Mouse (Mus musculus) lung, embryonic 15.5 days (tissue): ENCODE data around the gene Spry2. TPM values are rescaled to one million over a fixed set of nuclear protein-coding genes. Genes with fewer than 3 reads are reported as not detected.
A peak's percentile ranks its signal among the peaks of the same experiment; 100 is the strongest.

ENCODE experiments used
- ATAC-seq: fragments of 200-750 bp; cut with Nextera tagmentation; 2 replicates; pipeline ENCODE4 v1.8.0; 2017; ENCODE audit warnings: moderate number of reproducible peaks, borderline replicate concordance; ENCODE audit not compliant: low FRiP score, low TSS enrichment; ENCODE audit errors: extremely low read depth
- H3K27ac ChIP-seq: fragments of 300-500 bp; sonication (generic); 2 replicates; pipeline ENCODE4 v1.5.1; 2015; ENCODE audit warnings: moderate library complexity, mild to moderate bottlenecking, inconsistent platforms
- H3K27me3 ChIP-seq: fragments of 300-500 bp; sonication (generic); 2 replicates; pipeline ENCODE4 v1.6.1; 2015; ENCODE audit warnings: inconsistent platforms
- H3K36me3 ChIP-seq: fragments of 300-500 bp; sonication (generic); 2 replicates; pipeline ENCODE4 v1.6.1; 2015; ENCODE audit warnings: inconsistent platforms
- H3K4me1 ChIP-seq: fragments of 300-500 bp; sonication (generic); 2 replicates; pipeline ENCODE4 v1.6.1; 2015; ENCODE audit warnings: inconsistent platforms
- H3K4me2 ChIP-seq: fragments of 300-500 bp; sonication (generic); 2 replicates; pipeline ENCODE4 v1.6.1; 2015; ENCODE audit warnings: inconsistent platforms, mild to moderate bottlenecking, moderate library complexity
- H3K4me3 ChIP-seq: fragments of 300-500 bp; sonication (generic); 2 replicates; pipeline ENCODE4 v1.5.1; 2015; ENCODE audit warnings: mild to moderate bottlenecking, inconsistent platforms
- H3K9ac ChIP-seq: fragments of 300-500 bp; sonication (generic); 2 replicates; pipeline ENCODE4 v1.6.1; 2015; ENCODE audit warnings: inconsistent platforms
- H3K9me3 ChIP-seq: fragments of 300-500 bp; sonication (generic); 2 replicates; pipeline ENCODE4 v1.6.1; 2016; ENCODE audit warnings: inconsistent platforms
- WGBS: fragments of 180-500 bp; shearing (Covaris S2); methylation state at CpG from one replicate; pipeline ENCODE4 v1.1.7; 2015; 5-methylcytosine and 5-hydroxymethylcytosine counted together
- polyA plus RNA-seq: library from polyadenylated mRNA; unstranded; fragments of >200 nt; fragmentation: Nextera tagmentation; extraction: Ambion mirVana; gene quantifications from 2 replicates; pipeline ENCODE4 v1.2.1, GENCODE M21; 2015

The Spry2 gene
- polyA plus RNA-seq, 1 experiment from 2014 or later, result 43.9 TPM

DNA sequence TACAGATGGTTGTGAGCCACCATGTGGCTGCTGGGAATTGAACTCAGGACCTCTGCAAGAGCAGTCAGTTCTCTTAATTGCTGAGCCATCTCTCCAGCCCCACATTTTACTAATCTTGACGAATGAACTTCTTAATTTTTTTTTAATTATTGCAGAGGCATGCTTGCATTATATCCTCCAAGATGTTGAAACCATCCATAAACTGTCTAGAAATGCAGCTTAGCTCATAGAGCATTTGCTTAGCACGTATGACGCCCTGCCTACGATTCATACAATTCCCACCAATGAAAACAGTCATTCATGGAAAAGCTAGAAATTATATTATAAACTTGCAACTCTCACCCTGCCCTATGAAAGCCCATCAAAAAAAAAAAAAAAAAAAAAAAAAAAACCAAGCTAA lies 8.9 kb upstream of the Spry2 start:
- H3K27ac ChIP-seq, result no peak overlapping the region
- no peak overlapping the region for H3K4me2 ChIP-seq
- WGBS, result 95% methylated on average over 4 of the region's 4 CpGs
- H3K9me3 ChIP-seq, result no peaks in the 10 kb centered on the region
- no peaks in the 10 kb centered on the region for H3K36me3 ChIP-seq
- no peaks in the 10 kb centered on the region for H3K27me3 ChIP-seq
- H3K9ac ChIP-seq, result no peak overlapping the region
- no peak overlapping the region for H3K4me3 ChIP-seq
- ATAC-seq, result no peak
- no peaks in the 10 kb centered on the region for H3K4me1 ChIP-seq

DNA sequence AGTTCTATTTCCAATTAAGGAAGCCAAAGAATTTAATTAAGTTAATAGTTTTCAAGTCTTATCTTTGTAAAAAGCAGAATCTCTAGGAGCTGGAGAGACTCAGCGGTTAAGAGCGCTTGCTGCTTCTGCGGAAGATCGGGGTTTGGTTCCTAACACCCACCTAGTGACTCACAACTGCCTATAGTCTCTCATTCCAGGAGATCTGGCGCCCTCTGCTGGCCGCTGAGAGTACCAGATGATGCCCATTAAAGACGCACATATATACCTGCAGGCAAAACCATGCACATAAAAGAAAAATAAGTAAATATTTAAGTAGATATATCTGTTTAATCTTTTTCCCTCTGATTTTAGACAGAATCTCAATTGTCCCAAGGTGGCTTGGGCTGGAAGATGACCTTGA lies 6.2 kb upstream of the Spry2 start:
- no peak for ATAC-seq
- Histone ChIP-seq H3K27ac (no peak overlapping the region), H3K4me1 (peaks cover 4% of the 10 kb centered on the region; the same call in 1 of the 2 replicates), H3K27me3 (no peaks in the 10 kb centered on the region), H3K9ac (no peak overlapping the region), H3K36me3 (no peaks in the 10 kb centered on the region), H3K9me3 (no peaks in the 10 kb centered on the region), H3K4me3 (no peak overlapping the region), H3K4me2 (no peak overlapping the region)
- WGBS, result 87% methylated on average over 7 of the region's 7 CpGs

DNA sequence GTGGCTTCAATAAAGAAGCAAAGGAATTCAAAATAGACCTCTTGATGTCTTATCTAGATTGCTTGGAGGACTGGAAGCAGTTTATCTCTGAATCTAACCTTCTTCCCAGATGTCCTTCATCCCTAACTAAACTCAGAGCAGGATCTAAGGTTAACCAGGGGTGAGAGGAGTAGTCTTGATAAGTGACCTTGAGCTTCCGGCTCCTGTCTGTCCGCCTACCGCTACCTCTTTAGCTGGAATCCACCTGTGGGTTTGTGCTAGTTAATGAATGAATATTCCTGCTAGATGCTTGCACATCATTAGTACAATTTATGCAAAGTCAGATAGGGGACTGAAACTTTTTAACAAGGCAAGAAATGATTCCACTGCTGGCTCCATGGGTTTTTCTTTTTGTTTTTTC lies 4.2 kb upstream of the Spry2 start:
- Histone ChIP-seq H3K4me3 (no peak overlapping the region), H3K36me3 (no peaks in the 10 kb centered on the region), H3K4me2 (no peak overlapping the region), H3K4me1 (peaks cover 4% of the 10 kb centered on the region; the same call in 1 of the 2 replicates), H3K9ac (no peak overlapping the region), H3K27ac (no peak overlapping the region), H3K9me3 (no peaks in the 10 kb centered on the region), H3K27me3 (no peaks in the 10 kb centered on the region)
- 65% methylated on average over 3 of the region's 3 CpGs for WGBS
- no peak for ATAC-seq

DNA sequence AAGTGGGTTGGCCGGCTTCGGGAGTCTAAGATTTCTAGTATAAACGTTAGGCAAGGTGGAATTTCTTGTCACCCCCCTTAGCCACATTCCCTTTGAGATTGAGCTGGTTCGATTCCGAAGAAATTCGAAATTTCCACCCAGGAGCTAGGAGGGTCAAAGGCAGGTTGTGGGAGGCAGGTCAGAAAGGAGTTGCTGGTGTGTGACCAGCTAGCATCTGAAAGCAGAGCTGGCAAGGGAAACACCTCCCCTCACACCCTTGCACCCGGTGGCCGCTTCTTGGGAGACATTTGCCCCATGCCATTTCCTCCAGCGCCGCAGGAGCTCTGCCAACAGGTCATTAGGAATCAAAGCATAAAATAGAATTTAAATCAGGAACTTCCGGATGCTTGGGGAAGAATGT lies 2.5 kb upstream of the Spry2 start:
- Histone ChIP-seq H3K36me3 (no peaks in the 10 kb centered on the region), H3K27me3 (no peaks in the 10 kb centered on the region), H3K27ac (peak overlapping the region; percentile 98), H3K4me1 (peaks cover 4% of the 10 kb centered on the region; the same call in 1 of the 2 replicates), H3K9me3 (no peaks in the 10 kb centered on the region), H3K4me3 (peak overlapping the region; percentile 68), H3K9ac (peak overlapping the region; percentile 56), H3K4me2 (peak overlapping the region; percentile 93)
- no peak for ATAC-seq
- WGBS, result 3% methylated on average over 11 of the region's 11 CpGs

DNA sequence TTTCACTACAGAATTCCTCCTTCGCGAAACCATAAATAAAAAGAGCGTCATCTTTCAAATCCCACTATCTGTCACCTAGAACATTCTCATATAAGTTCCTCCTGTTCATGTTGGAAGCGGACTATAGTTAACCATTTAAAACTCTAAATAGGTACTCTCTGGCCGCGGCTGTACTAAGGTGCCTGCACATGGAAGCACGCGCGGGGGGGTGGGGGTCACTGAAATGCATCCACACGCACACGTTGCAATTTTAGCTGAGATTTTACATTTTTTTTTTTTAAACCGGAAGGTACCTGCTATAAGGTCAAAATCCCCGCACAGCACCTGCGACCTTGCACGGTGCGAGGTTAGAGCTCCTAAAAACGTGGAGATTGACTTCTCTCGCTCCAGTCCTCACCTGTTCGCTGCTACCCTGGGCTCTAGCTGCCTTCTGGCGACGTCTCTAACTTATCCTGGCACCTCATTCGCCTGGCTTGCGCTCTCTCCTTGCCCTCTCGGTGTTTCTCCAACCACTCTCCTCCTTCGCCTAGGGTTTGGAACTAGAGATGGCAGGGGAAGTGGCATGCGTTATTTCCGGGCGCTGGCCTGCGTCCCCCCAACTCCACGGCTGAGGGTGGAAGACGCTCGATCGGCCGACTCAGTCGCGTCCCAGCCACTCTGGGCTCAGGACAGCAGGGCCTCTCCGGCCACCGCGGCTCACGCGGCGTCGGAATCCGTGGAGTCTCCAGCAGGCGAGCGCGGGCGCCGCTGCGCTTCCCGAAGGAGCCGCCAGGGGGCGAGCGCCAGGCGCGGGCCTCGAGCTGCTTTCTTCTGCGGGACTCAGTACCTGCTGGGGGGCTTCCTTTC lies 1.9 kb upstream of the Spry2 start:
- WGBS, result under 1% methylated on average over 58 of the region's 58 CpGs
- ATAC-seq, result peak; percentile 20
- Histone ChIP-seq H3K4me1 (peaks cover 7% of the 10 kb centered on the region), H3K9me3 (no peaks in the 10 kb centered on the region), H3K4me2 (peak overlapping the region; percentile 93), H3K27ac (peak overlapping the region; percentile 98), H3K9ac (peak overlapping the region; percentile 56), H3K4me3 (peak overlapping the region; percentile 68), H3K27me3 (no peaks in the 10 kb centered on the region), H3K36me3 (no peaks in the 10 kb centered on the region)

DNA sequence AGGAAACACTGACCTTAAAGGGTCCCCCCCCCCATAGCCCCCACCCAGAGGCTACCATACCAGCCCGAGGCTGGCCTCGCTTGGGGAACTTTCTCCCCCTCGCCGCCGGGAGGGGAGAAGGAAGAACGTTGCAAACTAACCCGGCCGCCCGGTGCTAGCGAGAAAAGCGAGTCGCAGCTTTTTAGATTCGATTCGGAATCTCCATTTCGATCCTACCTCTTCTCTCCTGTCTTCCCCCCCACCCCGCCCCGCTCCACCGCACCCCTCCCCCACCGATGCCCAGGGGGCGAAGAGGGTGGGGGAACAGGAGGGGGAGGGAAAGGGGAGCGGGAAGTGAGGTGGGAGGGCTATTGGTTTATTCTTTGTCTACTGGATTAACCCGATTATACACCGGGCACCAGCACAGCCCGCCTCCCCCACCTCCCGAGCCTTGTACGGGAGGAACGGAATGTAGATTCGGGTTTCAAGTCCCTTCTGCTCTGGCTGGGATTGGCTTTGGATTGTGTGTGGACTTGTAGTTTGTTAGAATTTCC lies 1.0 kb upstream of the Spry2 start:
- Histone ChIP-seq H3K4me3 (peak overlapping the region; percentile 68), H3K27ac (peak overlapping the region; percentile 98), H3K36me3 (peaks cover 7% of the 10 kb centered on the region; the same call in 1 of the 2 replicates), H3K9me3 (no peaks in the 10 kb centered on the region), H3K9ac (peak overlapping the region; percentile 56), H3K27me3 (no peaks in the 10 kb centered on the region), H3K4me1 (peaks cover 15% of the 10 kb centered on the region), H3K4me2 (peak overlapping the region; percentile 93)
- 1% methylated on average over 21 of the region's 28 CpGs for WGBS
- peak; percentile 25 for ATAC-seq

DNA sequence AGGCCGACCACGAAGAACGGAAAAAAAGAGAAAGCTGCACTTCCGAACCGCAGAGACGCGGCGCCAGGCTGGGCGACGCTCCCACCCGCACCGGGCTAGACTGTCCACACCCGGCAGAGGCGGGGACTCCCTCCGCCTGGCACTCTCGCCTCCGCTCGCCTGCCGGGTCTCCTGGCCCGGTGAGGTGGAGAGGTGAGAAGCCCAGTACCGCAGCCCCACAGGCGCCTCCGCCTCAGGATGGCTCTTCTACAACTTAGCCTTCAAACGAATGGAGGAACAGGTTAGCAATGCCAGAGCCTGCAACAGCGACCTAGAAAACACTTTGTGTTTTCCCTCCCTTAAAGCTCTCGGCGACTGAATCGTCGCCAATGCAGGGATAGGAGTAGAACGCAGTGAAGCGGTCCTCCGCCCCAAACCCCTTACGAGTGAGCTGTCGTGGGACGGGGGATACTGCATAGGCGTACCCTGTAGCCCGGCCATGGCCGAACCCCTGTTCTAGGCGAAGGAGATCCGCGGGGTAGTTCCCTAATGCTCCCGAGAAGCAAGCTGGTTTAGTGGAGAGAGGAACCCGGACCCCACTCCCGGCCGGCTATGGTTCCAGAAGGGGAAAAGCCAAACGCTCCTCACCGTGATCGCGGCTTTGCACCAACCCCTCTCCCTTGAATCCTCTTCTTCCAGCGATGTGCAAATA lies 513 bp downstream of the Spry2 start:
- Histone ChIP-seq H3K9me3 (no peaks in the 10 kb centered on the region), H3K36me3 (peaks cover 8% of the 10 kb centered on the region; the same call in 1 of the 2 replicates), H3K27ac (peak overlapping the region; percentile 98), H3K9ac (peak overlapping the region; percentile 76), H3K4me2 (peak overlapping the region; percentile 93), H3K4me3 (peak overlapping the region; percentile 68), H3K27me3 (no peaks in the 10 kb centered on the region), H3K4me1 (peaks cover 25% of the 10 kb centered on the region)
- WGBS, result under 1% methylated on average over 50 of the region's 50 CpGs
- ATAC-seq, result no peak

DNA sequence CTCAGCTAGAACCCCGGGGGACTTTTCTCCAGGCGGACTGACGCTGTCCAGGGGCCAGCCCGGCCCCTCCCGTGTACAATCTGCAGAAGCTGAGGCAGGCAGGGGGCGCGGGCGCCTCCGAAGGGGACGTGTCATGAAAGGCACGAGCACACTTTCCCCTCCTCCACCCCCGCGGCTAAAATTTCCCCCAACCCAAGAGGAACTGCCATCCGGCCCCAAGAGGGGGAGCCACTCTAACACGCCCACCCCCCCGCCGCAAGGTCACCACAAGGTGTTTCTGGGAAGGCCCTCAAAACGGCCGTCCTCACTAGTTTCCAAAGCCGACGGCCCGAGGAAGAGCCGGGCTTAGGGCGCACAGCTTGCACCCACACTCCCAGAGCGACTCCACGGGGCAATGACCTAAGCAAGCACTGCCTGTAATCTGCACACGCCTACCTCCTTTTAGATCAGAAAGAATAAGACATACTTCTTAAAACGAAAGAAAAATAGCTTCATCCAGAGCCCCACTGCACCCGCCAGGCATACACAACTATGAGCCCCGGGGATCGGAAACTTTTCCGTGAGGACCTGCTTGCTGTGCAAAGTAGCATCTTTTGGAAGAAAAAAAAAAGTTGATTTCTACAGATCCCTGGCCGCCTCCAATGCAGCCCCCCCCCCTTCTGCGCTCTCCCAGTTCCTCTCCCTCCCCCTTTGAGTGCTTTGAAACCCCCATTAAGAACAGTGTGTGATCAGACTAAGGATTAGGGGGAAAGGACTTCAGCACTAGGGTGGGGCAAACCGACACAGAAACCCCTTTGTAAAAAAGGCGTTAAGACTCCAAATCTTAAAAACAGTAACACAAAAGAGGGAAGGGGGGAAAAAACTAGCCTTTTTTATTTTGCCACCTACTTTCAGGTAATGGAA lies 1.4 kb downstream of the Spry2 start:
- peaks cover 8% of the 10 kb centered on the region; the same call in 1 of the 2 replicates for H3K36me3 ChIP-seq
- WGBS, result 0% methylated on average over 36 of the region's 36 CpGs
- ATAC-seq, result no peak
- H3K4me3 ChIP-seq, result peak overlapping the region; percentile 68
- peak overlapping the region; percentile 76 for H3K9ac ChIP-seq
- H3K27me3 ChIP-seq, result no peaks in the 10 kb centered on the region
- H3K4me1 ChIP-seq, result peaks cover 34% of the 10 kb centered on the region
- peak overlapping the region; percentile 98 for H3K27ac ChIP-seq
- H3K4me2 ChIP-seq, result peak overlapping the region; percentile 93
- H3K9me3 ChIP-seq, result no peaks in the 10 kb centered on the region

DNA sequence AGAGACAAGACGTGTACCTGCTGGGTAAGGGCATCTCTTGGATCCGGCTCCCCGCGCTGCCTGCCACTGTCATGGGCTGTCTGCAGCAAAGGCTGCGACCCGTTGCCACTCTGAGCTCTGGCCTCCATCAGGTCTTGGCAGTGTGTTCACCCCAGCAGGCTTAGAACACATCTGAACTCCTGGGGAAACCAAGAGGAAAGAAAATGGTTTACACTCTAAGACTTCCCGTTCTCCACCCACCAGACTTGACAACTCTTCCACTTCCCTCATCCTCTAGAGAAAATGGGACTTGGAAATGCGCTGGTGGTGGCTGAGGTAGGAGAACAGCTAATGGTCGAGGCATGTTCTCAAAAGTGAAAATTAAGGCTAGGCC lies 3.0 kb downstream of the Spry2 start:
- no peak for ATAC-seq
- Histone ChIP-seq H3K9ac (peak overlapping the region; percentile 76), H3K27me3 (no peaks in the 10 kb centered on the region), H3K4me3 (peak overlapping the region; percentile 68), H3K4me1 (peaks cover 32% of the 10 kb centered on the region), H3K9me3 (no peaks in the 10 kb centered on the region), H3K4me2 (peak overlapping the region; percentile 93), H3K36me3 (peaks cover 12% of the 10 kb centered on the region; the same call in 1 of the 2 replicates), H3K27ac (peak overlapping the region; percentile 49)
- WGBS, result 32% methylated on average over 9 of the region's 9 CpGs

DNA sequence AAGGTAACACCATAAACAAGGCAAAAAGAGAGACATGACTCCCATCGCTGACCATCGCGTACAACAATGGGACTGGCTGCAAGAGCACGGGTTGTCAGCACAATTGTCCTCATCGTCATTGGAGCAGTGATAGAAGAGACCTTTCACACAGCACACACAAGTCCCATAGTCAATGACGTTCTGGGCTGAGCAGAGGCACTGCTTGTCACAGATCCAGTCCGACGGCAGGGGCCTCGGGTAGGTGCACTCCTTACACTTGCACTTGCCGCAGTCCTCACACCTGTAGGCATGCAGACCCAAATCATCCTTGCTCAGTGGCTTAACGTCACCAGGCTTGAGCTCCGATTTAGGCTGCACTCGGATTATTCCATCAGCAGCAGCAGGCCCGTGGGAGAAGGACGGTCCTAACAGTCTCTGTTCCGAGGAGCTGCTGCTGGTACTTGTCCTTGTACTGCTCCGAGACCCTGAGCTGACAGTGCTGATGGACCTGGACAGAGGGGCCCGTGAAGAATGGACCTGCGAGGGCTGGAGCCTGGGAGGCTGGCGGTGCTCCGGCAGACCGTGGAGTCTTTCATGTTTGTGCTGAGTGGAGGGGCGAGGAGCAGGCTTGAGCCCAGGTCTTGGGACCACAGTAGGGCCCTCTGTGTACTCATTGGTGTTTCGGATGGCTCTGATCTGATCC lies 3.5 kb downstream of the Spry2 start:
- H3K27ac ChIP-seq, result peak overlapping the region; percentile 49
- H3K27me3 ChIP-seq, result no peaks in the 10 kb centered on the region
- no peaks in the 10 kb centered on the region for H3K9me3 ChIP-seq
- no peak for ATAC-seq
- H3K36me3 ChIP-seq, result peaks cover 12% of the 10 kb centered on the region; the same call in 1 of the 2 replicates
- H3K9ac ChIP-seq, result peak overlapping the region; percentile 76
- H3K4me1 ChIP-seq, result peaks cover 32% of the 10 kb centered on the region
- 48% methylated on average over 24 of the region's 24 CpGs for WGBS
- peak overlapping the region; percentile 93 for H3K4me2 ChIP-seq
- peak overlapping the region; percentile 68 for H3K4me3 ChIP-seq
